Mouse (Mus musculus): ENCODE measurements around the gene Slc17a3. TPM values are rescaled to one million over a fixed set of nuclear protein-coding genes. Genes with fewer than 3 reads are reported as not detected.

Slc17a3 gene
- polyA plus RNA-seq (2015; fragmentation: Nextera tagmentation; extraction: Ambion mirVana) = not detected in 2 replicates

DNA sequence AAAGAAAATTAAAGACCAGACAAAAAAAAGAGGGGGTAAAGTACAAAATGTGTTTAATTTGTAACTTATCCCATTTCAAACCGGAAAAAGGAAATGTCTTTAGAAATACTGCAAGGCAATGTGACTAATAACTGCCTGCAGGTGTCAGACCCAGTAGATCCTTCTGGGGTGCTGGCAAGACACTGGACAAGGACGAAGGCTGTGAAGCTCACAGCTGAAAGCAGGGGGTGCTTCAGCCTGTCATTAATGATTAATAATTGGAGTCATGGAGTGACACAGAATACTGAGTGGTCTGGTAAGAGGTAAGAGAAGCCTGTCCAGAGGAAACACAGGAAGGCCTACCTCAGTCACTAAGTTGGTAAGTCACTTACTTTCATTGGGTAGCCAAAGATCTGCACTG, at the start of gene Slc17a3:
TSS of gene Slc17a3 (plus strand) at position 127 of the 400 bp plus-strand sequence.
- Histone ChIP-seq H3K9me3 (ENCODE audit: control insufficient read depth, low read length) (no peaks in the 10 kb centered on the region), H3K4me3 (ENCODE audit: low read length) (no peak within 1 kb of the TSS), H3K4me2 (ENCODE audit: low read length) (no peak within 1 kb of the TSS), H3K27ac (ENCODE audit: low read depth, low read length) (no peak within 1 kb of the TSS), H3K4me1 (ENCODE audit: control insufficient read depth, insufficient read depth, low read depth, low read length) (no peaks in the 10 kb centered on the region), H3K36me3 (ENCODE audit: control insufficient read depth, insufficient read depth, low read length) (no peaks in the 10 kb centered on the region), H3K27me3 (replicated peaks; ENCODE audit: control insufficient read depth, insufficient read depth, low read length) (no peaks in the 10 kb centered on the region), H3K9ac (ENCODE audit: low read depth, low read length) (no peak within 1 kb of the TSS)
- 72% methylated on average over 2 of the region's 2 CpGs for whole genome bisulfite sequencing
- ATAC-seq = no peak

DNA sequence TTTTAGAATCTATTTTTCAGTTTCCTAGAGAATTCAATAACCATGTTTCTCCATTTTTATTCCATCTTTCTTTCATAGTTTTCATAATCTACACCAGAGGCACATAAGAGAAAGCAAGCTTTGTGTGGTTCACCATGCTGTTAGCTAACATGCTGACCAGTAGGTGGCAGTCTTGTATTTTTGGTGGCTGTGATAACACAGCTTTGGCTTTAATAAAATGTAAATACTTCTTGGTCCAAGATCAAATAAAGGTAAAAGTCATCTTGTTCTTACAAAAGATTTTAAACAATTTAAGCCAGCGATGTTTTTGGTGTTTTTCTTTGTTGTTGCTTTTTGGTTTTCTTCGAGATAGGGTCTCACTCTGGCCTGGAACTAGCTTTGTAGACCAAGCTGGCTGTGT, 46.7 kb upstream of the Slc17a3 start:
- no peak overlapping the region for H3K27ac ChIP-seq (ENCODE audit: low read depth, low read length)
- no peaks in the 10 kb centered on the region for H3K4me1 ChIP-seq (ENCODE audit: control insufficient read depth, insufficient read depth, low read depth, low read length)
- ATAC-seq = peak; percentile 73; the same call in 1 of the 2 replicates
- no peak overlapping the region for H3K4me3 ChIP-seq (ENCODE audit: low read length)
- H3K4me2 ChIP-seq (ENCODE audit: low read length) = no peak overlapping the region
- no peak overlapping the region for H3K9ac ChIP-seq (ENCODE audit: low read depth, low read length)
- 44% methylated on average over 2 of the region's 2 CpGs for WGBS
- no peaks in the 10 kb centered on the region for H3K36me3 ChIP-seq (ENCODE audit: control insufficient read depth, insufficient read depth, low read length)
- no peaks in the 10 kb centered on the region for H3K9me3 ChIP-seq (ENCODE audit: control insufficient read depth, low read length)
- no peaks in the 10 kb centered on the region for H3K27me3 ChIP-seq (replicated peaks; ENCODE audit: control insufficient read depth, insufficient read depth, low read length)

DNA sequence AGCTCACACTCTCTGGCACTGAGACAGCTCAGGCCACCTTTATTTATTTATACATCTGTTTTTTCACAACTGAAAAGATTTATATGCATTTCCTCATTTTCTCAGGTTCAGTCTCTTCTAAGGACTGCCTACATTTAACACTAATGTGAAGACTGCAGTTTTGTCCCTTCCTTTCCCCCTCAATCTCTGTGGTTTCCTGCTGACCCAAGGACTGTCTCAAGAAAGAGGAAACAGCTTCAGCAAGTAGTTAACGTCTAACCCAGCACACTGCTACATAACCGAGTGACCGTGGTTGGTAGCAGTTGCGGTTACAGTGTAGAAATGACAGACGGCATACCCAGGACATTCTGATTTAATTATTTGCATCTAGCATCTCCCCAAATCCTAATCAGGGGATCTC, 39.8 kb upstream of the Slc17a3 start:
- 84% methylated on average over 5 of the region's 5 CpGs for WGBS
- ATAC-seq = no peak

DNA sequence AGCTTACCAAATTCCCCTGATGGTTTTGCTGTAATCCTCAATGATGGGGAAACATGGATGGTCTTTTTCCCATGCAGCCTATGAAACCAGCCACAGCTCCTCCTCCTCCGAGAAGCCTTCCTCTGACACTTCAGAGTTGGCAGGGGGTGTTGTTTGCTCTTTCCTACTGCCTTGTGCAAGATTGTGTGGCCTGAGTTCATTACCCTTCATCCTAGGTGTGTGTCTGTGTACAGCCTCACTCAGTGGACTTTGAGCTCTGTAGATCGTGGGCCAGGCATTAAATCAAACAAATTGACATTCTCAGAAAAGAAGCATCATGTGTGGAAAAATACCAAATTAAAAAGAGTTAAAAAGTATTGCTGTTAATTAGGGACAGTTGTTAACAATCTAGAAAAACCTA, 34.7 kb upstream of the Slc17a3 start:
- Histone ChIP-seq H3K27me3 (replicated peaks; ENCODE audit: control insufficient read depth, insufficient read depth, low read length) (no peaks in the 10 kb centered on the region), H3K36me3 (ENCODE audit: control insufficient read depth, insufficient read depth, low read length) (no peaks in the 10 kb centered on the region), H3K9me3 (ENCODE audit: control insufficient read depth, low read length) (no peaks in the 10 kb centered on the region), H3K27ac (ENCODE audit: low read depth, low read length) (no peak overlapping the region), H3K9ac (ENCODE audit: low read depth, low read length) (no peak overlapping the region), H3K4me3 (ENCODE audit: low read length) (no peak overlapping the region), H3K4me1 (ENCODE audit: control insufficient read depth, insufficient read depth, low read depth, low read length) (no peaks in the 10 kb centered on the region), H3K4me2 (ENCODE audit: low read length) (no peak overlapping the region)
- ATAC-seq = no peak
- WGBS = 87% methylated on average over 2 of the region's 2 CpGs

More for the DNA sequence above, 39.8 kb upstream of the Slc17a3 start:
- Histone ChIP-seq H3K4me3 (ENCODE audit: low read length) (no peak overlapping the region), H3K4me1 (ENCODE audit: control insufficient read depth, insufficient read depth, low read depth, low read length) (no peaks in the 10 kb centered on the region), H3K27me3 (replicated peaks; ENCODE audit: control insufficient read depth, insufficient read depth, low read length) (no peaks in the 10 kb centered on the region), H3K9me3 (ENCODE audit: control insufficient read depth, low read length) (no peaks in the 10 kb centered on the region), H3K9ac (ENCODE audit: low read depth, low read length) (no peak overlapping the region), H3K27ac (ENCODE audit: low read depth, low read length) (no peak overlapping the region), H3K36me3 (ENCODE audit: control insufficient read depth, insufficient read depth, low read length) (no peaks in the 10 kb centered on the region), H3K4me2 (ENCODE audit: low read length) (no peak overlapping the region)

DNA sequence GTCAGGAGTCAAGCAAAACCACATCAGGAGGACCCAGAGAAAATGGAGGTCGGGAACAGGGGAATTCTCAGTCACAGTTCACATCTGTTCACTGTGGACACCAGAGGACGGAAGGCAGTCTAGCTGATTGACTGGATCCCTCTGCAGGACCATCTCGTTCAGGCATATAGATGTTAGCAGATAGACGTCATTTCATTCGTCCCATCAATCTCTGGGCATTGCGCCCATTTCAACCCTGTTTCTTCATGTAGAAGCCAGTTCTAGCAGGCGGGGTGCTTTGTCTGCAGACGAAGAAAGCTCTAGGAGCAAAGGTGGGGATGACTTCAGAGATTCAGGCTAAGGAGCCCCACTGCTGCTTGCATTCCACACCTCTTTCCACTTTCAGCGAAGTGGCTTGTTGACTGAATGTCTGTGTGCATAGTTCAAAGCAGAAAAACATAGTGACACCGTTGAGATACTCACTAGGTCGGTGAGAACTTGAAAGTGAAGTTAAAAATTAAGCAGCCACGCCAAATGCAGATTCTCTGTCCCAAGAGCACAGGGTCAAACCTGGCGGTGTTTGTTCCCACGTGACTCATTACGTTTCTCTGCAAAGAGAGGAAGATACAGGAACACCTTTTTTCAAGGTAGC, 32.7 kb upstream of the Slc17a3 start, which contains the start of gene Slc17a2:
TSS of gene Slc17a2 (plus strand) at position 572 of the 631 bp plus-strand sequence.
- ATAC-seq = no peak
- no peaks in the 10 kb centered on the region for H3K27me3 ChIP-seq (replicated peaks; ENCODE audit: control insufficient read depth, insufficient read depth, low read length)
- 90% methylated on average over 15 of the region's 15 CpGs for WGBS
- no peaks in the 10 kb centered on the region for H3K9me3 ChIP-seq (ENCODE audit: control insufficient read depth, low read length)
- no peak within 1 kb of the TSS for H3K9ac ChIP-seq (ENCODE audit: low read depth, low read length)
- H3K27ac ChIP-seq (ENCODE audit: low read depth, low read length) = no peak within 1 kb of the TSS
- H3K36me3 ChIP-seq (ENCODE audit: control insufficient read depth, insufficient read depth, low read length) = no peaks in the 10 kb centered on the region
- no peaks in the 10 kb centered on the region for H3K4me1 ChIP-seq (ENCODE audit: control insufficient read depth, insufficient read depth, low read depth, low read length)
- H3K4me3 ChIP-seq (ENCODE audit: low read length) = no peak within 1 kb of the TSS
- H3K4me2 ChIP-seq (ENCODE audit: low read length) = no peak within 1 kb of the TSS

DNA sequence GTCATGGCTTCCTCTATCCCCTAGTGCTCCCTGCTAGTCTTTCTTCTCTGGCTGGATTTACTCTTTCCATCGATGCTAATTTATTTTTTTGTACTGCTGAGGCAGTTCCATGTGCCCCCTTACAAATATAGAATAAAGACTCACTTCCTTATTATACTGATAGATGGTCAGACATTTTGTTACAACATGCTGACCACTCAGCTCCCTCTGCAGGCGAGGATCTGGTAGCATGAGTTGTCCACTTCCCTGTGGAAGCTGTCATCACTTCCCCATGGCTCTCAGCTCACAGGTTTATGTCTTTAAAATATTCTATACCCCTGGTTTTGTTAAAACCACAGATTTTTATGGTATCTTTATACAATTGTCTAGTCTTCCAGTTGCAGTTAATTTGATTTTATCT, 23.1 kb upstream of the Slc17a3 start:
- ATAC-seq = no peak
- no peaks in the 10 kb centered on the region for H3K9me3 ChIP-seq (ENCODE audit: control insufficient read depth, low read length)
- 75% methylated on average over 2 of the region's 2 CpGs for WGBS

DNA sequence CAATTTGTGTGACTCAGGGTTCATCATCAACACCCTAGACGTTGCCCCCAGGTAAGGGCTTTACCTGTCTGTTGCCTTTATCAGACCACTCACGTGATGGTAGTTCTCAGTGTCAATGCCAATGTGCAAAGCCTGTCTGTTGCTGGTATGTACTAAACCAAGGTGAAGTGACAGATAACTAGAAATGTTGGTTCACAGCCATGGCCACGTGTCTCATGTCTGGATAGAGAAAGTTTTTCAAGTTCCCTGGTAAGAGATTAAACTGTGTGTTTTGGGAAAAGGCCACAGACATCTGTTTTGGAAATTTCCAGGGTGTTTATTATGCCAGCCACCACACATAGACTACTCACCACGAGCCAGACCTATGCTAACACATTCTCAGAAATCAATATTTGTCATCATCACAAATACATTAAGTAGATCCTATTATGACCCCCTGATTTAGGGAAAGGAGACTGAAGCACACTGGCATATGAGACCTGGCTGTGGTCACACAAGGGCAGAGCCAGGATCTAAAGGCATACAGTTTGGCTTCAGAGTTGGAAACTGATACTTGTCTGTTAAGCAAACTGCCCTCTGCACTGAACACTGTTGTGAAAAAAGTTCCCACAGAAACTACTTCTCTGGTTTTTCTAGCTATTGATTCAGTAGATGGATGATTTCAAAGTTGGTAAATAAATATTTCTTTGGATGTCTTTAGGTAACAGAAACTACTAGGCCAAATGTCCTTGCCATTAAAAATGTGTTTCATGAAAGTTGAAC, 18.9 kb upstream of the Slc17a3 start:
- Histone ChIP-seq H3K4me1 (ENCODE audit: control insufficient read depth, insufficient read depth, low read depth, low read length) (no peaks in the 10 kb centered on the region), H3K4me3 (ENCODE audit: low read length) (no peak overlapping the region), H3K9me3 (ENCODE audit: control insufficient read depth, low read length) (no peaks in the 10 kb centered on the region), H3K27me3 (replicated peaks; ENCODE audit: control insufficient read depth, insufficient read depth, low read length) (no peaks in the 10 kb centered on the region), H3K27ac (ENCODE audit: low read depth, low read length) (no peak overlapping the region), H3K36me3 (ENCODE audit: control insufficient read depth, insufficient read depth, low read length) (no peaks in the 10 kb centered on the region), H3K4me2 (ENCODE audit: low read length) (no peak overlapping the region), H3K9ac (ENCODE audit: low read depth, low read length) (no peak overlapping the region)
- ATAC-seq = no peak
- 78% methylated on average over 4 of the region's 4 CpGs for WGBS

More for the DNA sequence above, 23.1 kb upstream of the Slc17a3 start:
- Histone ChIP-seq H3K36me3 (ENCODE audit: control insufficient read depth, insufficient read depth, low read length) (no peaks in the 10 kb centered on the region), H3K4me2 (ENCODE audit: low read length) (no peak overlapping the region), H3K4me1 (ENCODE audit: control insufficient read depth, insufficient read depth, low read depth, low read length) (no peaks in the 10 kb centered on the region), H3K27ac (ENCODE audit: low read depth, low read length) (no peak overlapping the region), H3K9ac (ENCODE audit: low read depth, low read length) (no peak overlapping the region), H3K4me3 (ENCODE audit: low read length) (no peak overlapping the region), H3K27me3 (replicated peaks; ENCODE audit: control insufficient read depth, insufficient read depth, low read length) (no peaks in the 10 kb centered on the region)

DNA sequence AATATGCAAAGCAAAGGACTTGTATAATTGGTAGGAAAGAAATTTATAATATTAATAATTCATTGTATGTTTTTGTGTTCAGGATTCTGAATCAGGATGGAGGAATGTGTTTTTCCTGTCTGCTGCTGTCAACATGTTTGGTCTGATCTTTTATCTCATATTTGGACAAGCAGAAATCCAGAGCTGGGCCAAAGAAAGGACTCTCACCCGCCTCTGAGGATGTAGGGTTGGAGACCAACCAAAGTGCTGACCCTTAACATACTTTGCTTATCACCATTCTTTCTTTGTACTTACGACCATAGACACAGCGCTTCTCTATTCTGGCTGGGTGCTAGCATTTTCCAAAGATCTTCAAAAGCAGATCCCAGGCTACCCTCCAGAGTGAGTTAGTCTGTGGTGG, 17.0 kb upstream of the Slc17a3 start:
- WGBS = 88% methylated on average over 3 of the region's 3 CpGs
- Histone ChIP-seq H3K27ac (ENCODE audit: low read depth, low read length) (no peak overlapping the region), H3K27me3 (replicated peaks; ENCODE audit: control insufficient read depth, insufficient read depth, low read length) (no peaks in the 10 kb centered on the region), H3K9ac (ENCODE audit: low read depth, low read length) (no peak overlapping the region), H3K4me1 (ENCODE audit: control insufficient read depth, insufficient read depth, low read depth, low read length) (no peaks in the 10 kb centered on the region), H3K4me3 (ENCODE audit: low read length) (no peak overlapping the region), H3K36me3 (ENCODE audit: control insufficient read depth, insufficient read depth, low read length) (no peaks in the 10 kb centered on the region), H3K4me2 (ENCODE audit: low read length) (no peak overlapping the region), H3K9me3 (ENCODE audit: control insufficient read depth, low read length) (no peaks in the 10 kb centered on the region)
- no peak for ATAC-seq

DNA sequence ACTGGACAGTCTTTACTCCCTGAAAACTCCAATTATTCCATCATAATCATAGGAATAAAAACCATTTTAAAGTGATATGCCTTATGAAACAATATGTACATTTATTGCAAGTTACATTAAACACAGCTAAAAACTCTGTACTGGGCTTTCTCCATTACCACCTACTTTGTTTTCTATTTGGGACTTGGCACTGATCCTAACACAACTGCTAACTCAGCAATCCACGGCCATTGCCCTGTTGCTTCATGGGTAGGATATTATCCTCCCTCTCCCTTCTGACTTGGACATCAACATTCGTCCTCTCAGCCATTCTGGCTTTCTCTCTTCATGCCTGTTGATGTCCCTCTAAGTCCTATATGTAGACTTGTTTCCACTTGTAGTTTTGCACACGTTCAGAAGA, 12.6 kb upstream of the Slc17a3 start:
- ATAC-seq = no peak
- WGBS = 77% methylated on average over 3 of the region's 3 CpGs
- no peaks in the 10 kb centered on the region for H3K36me3 ChIP-seq (ENCODE audit: control insufficient read depth, insufficient read depth, low read length)

More for the DNA sequence above, 12.6 kb upstream of the Slc17a3 start:
- Histone ChIP-seq H3K9ac (ENCODE audit: low read depth, low read length) (no peak overlapping the region), H3K9me3 (ENCODE audit: control insufficient read depth, low read length) (no peaks in the 10 kb centered on the region), H3K27me3 (replicated peaks; ENCODE audit: control insufficient read depth, insufficient read depth, low read length) (no peaks in the 10 kb centered on the region), H3K4me3 (ENCODE audit: low read length) (no peak overlapping the region), H3K27ac (ENCODE audit: low read depth, low read length) (no peak overlapping the region), H3K4me1 (ENCODE audit: control insufficient read depth, insufficient read depth, low read depth, low read length) (no peaks in the 10 kb centered on the region), H3K4me2 (ENCODE audit: low read length) (no peak overlapping the region)

Measured in hindbrain, embryonic 16.5 days (tissue).